Mouse (Mus musculus): ENCODE results near the gene Etfbkmt.
"Not testable (repeated sequence)": the region's sequence is repeated elsewhere in the genome, so short reads cannot be mapped to it uniquely, and the experiment has no call there.

The Etfbkmt gene

DNA sequence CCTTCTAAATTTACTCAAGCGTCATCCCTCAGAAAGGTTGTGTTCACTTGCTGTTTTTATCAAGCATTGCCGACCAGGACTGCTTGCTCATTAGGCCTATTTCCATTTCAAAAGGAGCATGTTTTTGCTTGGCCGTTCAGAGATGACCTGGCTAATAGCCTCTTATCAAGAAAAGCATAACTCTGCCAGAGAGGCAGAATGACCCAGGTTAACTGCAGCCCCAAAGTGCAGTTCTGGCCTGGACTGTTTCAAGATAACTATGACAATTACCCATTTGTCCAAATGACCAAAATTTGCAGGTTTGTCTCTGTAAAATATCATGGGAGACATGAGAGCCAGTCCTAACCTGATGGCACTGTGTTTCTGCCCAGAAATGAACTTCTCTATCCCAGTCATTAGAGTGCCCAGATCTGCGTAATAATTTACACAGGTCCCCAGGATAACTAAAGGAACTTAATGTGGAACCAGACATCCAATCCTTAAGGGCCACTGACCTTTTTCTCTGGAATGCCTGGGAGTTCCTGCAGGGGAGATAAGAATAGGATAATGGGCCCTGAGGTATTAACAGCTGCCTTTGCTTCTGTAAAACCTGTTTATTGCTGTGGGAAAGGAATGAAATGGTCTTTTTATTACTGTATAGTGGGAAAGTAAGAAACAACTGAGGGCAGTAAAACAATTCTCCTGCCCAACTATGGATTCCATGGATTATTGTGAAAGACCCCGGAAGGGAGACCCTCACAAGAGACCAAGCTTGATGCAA, 5.1 kb upstream of the Etfbkmt start:
- DNase-seq (ENCODE audit: low read depth, low spot score): no peak

DNA sequence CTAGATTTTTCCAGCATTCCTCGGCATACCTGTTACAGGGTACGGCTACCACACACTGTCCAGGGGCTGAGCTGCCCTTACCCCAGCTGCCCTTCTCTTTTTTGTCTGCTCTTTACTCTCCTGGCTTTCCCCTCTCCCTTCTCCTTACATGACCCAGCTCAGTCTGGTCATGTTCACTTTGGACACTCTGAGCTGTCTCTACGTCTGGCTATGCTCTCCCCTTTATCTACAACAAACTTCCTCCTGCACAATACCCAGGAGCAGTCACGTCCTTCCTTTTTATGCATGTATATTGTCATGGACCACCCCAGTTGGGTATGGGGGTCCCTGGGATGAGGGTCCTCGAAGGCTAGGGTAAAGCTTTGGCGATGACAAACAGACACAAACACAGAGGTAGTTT, 4.0 kb upstream of the Etfbkmt start:
- DNase-seq (ENCODE audit: low read depth, low spot score): no peak

DNA sequence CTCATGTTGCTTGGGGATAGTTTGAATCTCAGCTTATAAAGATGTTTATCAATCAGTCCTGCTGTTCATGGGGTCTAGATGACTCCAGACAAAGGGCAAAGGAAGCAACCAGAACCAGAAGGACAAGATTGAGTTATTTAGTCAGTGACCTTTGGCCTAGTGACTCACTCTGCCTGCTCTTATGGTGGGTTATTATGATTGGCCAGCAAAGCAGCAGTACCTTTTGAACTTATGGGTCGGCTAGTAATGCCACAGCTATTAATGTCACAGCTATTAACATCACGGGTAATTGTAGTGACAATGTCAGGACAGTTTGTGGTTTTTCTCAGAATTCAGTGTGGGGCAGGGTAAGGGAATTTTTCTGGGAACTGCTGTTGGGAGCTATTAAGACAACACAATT, 1.7 kb upstream of the Etfbkmt start:
- DNase-seq (ENCODE audit: low read depth, low spot score): peak; percentile 50

DNA sequence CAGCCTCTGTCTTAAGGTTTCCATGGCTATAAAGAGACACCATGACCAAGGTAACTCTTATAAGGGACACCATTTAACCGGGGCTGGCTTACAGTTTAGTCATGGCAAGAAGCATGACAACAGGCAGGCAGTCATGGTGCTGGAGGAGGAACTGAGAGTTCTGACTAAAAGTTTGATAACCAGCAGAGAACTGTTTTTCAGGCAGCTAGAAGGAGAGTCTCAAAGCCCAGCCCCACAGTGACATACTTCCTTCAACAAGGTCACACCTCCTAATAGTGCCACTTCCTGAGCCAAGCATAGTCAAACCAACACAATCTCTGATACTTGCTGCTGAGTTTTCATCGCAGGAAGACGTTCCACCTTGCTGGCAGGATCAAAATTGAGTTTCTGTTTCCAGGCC, 638 bp upstream of the Etfbkmt start:
- DNase-seq (ENCODE audit: low read depth, low spot score): no peak

DNA sequence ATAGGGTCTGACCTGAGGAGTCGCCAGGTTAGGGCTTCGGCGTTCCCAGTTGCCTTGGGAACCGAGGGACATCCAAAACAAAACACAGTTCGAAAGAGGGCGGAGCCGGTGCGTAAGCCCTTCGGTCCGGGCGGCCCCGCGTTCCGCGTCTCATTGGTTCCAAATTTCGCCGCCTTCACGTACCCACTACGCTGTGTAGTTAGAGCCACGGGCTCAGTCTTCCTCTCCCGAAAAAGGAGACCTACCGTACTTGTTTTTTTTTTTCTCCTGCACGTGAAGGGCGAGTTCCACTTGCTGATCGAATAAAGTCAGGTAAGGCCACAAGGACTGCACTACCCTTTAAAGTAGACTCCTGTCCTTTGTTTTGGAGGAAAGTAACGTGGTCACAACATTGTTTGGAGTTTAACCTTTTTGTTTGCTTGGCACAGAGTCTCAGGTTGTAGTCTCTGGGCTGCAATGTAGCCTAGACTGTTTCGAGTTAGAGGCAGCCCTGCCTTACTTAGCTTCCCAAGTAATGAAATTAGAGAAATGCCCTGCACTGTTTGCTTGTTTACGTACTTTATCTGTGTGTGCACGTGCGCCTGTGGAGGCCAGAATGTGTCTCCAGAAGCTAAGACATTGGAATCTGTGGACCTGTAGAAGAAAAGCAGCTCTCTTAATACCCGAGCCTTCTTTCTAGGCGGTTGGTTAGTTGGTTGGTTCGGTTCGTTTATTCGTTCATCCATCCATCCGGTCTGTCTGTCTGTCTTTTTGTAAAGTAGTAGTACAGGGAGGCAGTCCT, 1.9 kb downstream of the Etfbkmt start:
- DNase-seq (ENCODE audit: low read depth, low spot score): peak; percentile 94

DNA sequence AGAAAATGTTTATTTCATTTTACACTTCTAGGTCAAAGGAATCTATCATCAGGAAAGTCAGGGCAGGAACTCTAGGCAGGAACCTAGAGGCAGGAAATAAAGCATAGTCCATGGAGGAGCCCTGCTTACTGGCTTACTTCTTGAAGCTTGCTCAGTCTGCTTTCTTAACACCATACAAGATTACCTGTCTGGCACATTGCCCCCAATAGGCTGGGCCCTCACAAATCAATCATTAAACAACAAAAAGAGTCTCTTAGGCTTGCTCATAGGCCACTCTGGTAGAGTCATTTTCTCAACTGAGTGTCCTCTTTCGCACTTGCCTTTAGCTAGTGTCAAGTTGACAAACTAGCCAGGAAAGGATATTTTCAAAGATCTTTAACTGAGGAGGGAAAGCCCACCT, 5.5 kb downstream of the Etfbkmt start:
- DNase-seq (ENCODE audit: low read depth, low spot score): no peak

DNA sequence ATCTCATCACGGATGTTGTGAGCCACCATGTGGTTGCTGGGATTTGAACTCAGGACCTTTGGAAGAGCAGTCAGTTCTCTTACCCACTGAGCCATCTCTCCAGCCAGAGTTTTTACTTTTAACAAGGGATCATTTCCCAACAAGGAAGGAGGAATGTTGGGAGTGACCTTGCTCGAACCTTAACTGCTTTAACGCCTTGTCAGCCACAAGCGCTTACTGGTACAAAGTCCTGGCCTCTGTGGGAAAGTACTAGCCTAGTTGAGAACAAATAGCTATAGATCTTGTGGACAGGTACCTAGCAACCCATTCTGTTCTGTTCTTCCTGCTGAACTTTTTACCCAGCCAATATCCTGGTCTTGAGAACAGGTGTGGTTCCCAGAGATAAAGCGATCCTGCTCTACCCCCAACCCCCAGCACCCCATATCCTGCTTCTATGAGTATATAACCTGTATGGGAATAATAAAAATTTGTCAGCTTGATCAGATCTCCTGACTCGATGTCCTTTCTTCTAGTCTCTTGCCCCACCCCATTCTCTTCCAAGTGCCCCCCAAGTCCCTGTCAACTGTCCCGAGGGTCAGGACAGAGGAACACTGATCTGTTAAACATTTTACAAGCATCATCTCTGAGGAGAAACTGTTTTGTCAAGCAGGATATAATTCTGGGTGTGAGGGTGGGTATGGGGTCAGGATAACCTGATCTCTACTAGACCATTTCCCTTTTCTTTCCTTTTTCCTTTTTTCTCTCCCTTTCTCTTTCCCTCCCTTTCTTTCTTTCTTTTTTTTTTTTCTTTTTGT, 9.0 kb downstream of the Etfbkmt start:
- DNase-seq (ENCODE audit: low read depth, low spot score): no peak

DNA sequence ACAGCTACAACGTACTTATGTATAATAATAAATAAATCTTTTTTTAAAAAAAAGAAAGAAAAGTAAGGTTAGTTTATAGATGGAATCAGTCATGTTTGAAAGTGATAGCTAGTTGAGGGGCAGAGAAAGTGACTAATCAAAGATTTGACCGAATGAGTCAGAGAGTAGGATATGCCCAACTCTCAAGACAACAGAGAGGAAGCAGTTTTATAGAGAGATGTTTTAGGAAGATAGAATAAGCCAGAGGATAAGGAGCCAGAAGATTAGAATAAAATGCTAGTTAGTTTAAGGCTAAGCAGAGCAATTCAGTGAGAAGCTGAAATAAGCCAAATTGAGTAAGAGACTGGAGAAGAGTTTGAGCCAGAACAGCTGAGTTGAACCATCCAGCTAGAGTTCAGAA, 12.5 kb downstream of the Etfbkmt start:
- no peak for DNase-seq (ENCODE audit: low read depth, low spot score)

DNA sequence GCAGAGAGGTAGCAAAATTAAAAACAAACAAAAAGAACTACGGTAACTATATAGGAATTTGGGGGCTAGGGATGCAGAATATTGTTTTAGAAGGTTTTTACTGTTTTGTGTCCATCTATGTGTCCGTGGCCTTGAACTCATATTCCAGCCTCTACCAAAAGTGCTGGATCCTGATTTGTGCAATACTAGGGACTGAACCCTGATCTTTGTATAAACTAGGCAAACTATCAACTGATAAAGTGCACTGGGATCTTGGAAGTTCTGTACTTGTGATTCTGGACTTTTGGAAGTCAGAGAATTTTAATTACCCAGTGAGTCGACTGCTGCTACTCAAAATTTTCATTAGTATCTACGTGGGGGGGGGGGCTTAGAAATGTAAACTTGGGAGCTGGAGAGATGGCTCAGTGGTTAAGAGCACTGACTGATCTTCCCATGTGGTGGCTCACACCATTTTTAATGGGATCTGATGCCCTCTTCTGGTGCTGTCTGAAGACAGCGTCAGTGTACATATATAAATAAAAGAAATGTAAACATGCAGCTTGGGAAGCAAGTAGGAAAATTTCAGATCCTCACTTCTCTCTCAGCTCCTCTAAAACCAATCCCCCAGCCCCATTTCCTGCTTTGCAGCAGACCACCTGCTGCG, 13.9 kb downstream of the Etfbkmt start:
- no peak for DNase-seq (ENCODE audit: low read depth, low spot score)

DNA sequence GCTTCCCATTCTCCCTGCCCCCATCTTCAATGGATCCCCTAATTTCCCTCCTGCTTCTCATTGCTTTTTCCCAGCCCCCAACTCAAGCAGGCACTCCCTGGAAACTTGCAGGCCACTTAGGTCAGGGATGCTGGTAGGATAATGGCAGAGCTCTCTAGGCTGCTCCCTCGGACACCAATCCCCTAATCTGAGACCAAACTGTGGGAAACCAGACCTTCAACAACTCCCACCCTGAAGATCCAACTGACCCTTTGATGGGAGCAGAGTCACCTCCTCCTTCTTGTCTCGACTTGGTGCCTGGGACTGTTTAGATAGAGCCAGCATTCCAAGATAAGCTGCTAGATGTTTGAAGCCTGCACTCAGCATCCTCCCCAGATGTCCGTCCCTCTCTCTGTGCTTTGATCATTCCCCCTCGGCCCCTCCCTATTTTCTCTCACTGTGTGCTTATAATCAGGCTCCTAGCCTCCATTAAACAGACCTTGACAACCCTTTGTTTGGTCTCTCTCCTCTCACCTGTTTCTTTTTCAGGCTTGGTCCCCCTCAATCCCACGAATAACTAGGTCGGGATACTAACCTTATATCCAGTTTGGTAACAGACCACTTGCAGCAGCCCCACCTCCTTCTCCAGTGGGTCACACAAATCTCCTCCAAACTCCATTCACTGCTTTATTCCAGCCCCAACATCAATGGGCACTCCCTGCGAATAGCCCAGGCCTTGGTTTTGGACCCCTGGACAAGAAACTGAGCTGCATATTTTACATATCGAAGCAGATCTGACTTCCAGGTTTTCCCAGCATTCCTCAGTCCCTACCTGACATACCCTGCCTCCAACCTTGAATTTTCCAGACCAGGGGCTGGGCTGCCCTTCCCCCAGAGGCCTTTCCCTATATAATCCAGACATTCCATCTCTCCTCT, 14.7 kb downstream of the Etfbkmt start:
- DNase-seq (ENCODE audit: low read depth, low spot score): no peak

DNA sequence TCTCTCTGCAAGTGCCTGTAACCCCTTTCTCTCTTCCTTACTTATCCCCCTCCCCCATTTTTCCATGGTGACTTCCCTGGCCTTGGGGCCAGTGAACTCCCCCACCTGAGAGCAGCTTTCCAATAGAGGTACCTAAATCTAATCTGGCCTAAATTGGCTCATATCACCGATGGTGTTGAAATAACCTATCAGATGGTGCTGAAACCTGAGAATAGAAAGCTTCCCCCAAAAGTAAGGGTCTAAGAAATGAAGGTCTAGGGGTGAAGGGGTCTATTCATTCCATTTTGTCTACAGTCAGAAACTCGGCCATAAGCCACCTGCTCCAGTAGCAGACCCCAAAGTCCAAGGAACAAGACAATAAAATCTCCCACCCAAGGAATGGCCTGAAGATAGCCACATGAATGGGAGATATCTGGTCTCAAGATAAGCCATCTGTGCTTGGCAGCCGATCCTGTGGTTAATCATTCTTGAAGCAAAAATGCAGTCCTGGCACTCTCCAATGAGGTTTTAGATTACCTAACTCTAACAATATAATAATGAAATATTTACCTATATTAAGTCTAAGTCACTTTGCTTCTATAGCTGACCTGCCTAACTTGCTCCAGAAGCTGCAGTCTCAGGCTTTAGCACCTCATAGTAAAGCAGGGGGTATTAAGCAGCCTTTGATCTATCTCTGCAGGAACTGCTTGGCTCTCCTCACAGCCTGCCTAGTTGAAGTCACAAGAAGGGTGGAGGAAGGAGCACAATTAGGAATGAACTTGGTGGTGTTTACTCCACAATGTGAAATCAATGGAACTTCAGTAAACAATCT, 15.6 kb downstream of the Etfbkmt start:
- peak; percentile 46 for DNase-seq (ENCODE audit: low read depth, low spot score)

DNA sequence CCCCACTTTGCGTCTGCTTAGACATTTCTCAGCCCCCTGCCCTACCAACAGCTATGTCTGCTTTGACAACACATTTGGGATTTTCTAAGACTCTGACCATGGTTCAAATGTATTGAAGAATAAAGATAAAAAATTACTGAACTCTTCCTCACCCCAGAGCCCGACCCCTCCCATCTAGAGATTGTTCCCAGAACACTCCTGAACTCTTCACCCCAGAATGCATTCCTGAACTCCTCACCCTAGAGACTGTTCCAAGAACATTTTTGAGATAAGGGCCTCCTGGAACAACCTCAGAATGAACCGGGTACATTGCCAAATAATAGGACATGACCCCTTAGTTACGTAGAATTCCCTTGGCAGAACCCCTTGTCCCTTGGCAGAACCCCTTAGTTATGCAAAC, 27.4 kb downstream of the Etfbkmt start:
- DNase-seq (ENCODE audit: low read depth, low spot score): not testable (repeated sequence)

DNA sequence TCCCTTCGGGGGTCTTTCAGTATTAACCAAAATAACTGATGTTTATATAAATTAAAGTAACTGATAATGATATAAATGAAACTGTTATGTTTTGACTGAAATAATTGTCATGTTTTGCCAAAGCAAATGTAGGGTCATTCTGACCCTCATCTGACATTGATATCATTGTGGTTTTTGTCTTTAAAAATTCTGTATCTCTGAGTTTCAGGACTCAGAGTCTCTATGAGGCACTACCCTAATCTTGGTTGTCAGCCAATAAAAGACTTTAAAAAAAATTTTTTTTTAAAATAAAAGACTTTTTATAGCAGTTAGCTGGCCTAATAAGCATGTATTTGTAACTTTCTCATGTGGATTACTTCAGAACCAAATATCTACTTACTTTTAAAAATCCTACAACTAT, 28.0 kb downstream of the Etfbkmt start:
- DNase-seq (ENCODE audit: low read depth, low spot score): no peak

DNA sequence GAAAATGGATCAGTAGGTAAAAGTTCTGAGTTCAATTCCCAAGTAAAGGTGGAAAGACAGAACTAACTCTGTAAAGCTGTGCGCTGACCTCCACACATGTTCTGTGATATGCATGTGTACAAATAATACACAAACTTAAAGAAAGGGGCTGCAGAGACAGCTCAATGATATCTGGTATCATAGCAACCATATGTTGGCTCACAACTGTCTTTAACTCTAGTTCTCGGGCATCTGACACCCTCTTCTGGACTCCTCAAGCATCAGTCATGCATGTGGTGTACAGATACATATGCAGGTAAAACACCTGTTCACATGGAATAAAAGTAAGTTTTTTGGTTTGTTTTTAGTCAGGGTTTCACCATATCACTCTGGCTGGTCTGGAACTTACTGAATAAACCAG, 28.8 kb downstream of the Etfbkmt start:
- no peak for DNase-seq (ENCODE audit: low read depth, low spot score)

DNA sequence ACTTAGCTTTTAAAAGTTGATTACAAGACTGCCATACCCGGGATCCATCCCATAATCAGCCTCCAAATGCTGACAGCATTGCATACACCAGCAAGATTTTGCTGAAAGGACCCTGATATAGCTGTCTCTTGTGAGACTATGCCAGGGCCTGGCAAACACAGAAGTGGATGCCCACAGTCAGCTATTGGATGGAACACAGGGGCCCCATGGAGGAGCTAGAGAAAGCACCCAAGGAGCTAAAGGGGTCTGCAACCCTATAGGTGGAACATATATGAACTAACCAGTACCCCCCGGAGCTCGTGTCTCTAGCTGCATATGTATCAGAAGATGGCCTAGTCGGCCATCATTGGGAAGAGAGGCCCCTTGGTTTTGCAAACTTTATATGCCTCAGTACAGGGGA, 30.3 kb downstream of the Etfbkmt start:
- DNase-seq (ENCODE audit: low read depth, low spot score): not testable (repeated sequence)

DNA sequence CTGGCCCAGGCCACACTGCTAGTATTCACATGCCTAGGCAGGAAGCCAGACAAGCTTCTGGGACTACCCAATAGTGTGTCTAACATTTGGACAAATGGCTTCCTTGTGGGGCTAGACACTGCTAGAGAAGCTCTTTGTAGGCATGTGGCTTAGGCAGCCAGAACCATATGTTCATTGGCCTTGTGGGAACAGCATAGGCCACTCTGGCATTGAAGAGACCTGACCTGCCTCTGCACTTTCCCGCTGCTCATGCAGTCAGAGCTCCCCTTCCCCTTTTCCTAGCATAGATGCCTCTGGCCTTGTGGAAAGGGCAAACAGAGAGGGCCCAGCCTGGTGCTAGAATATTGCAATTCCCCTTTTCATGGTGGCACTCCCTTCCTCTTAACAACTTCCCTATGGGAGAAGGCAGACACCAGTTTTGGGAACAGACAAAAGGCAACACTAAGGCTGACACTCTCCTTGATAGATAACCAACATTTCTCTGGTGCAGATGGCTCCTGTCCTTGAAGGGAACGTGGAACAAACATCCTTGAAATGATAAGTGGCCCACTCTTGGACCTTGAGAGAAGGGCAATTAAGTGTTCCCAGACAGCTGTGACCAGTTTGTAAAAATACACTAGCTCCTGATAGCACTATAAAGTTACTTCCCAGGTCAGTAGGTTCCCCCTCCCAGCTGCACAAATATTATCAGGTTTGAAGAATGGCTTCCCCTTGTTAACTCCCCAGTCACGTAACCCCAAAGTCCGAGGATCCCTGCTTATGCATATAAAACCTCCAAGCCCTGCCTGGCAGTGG, 34.4 kb downstream of the Etfbkmt start:
- DNase-seq (ENCODE audit: low read depth, low spot score): no peak

DNA sequence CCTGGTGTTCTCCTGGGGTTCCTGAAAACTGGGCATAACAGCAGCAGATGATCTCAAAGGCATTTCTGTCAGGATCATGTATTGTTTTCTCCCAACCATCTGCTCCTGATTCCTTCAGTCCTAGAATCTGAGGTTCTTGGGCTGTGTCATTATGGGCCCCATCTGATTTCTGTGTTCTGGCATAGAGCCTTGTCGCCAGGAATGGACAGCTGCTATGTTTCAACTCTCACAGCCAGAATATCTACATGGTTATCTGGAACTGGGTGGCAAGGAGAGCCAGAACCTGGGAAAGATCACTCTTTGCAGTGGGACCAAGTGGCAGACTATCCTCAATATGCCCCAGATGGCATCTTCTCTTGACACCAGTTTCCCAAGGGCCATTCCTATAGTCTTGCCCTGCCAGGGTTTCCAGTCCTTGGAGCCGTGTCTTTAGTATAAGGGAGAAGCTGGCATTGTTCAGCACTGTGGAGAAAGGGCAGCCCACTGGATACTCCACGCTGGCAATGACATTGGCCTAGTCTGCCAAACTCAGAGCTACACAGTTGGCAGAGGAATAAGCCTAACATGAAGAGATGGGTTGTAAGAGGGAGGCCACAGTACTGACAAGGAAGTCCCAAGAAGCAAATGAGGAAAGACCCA, 35.4 kb downstream of the Etfbkmt start:
- DNase-seq (ENCODE audit: low read depth, low spot score): no peak

DNA sequence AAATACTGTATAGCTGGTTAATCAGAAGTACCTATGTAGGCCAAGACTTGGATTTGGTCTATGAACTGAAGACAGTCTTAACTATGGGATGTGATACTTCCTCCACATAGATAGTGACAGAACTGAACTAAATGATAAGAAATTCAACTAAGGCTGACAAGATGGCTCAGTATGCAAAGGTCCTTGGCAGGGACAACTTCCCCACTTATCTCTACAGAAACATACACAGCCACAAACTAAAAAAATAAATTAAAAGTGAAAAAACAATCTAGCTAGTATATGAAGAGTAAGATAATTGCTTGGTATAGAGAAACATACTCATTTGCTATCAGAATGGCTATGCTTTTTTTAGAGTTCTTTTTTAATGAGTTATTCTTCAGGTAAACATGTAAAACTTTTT, 39.4 kb downstream of the Etfbkmt start:
- no peak for DNase-seq (ENCODE audit: low read depth, low spot score)

DNA sequence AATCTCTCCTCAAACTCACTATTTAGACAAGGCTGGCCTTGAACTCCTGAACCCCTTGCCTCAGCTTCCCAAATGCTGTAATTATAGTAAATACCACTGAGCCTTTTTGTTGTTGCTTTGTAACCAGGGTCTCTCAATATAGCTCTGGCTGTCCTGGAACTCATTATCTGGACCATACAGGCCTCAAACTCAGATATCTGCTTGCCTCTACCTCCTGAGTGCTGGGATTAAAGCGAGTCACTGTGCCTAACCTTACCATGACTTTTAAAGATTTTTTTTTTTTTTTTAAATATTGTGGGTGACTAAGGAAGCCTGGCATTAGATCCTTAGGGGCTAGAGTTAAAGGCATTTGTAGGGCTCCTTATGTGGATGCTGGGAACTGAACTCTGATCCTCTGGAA, 44.4 kb downstream of the Etfbkmt start:
- no peak for DNase-seq (ENCODE audit: low read depth, low spot score)

Data from 3T3-L1 (cell line).